Mouse (Mus musculus): ENCODE measurements at regions not wholly inside any gene's neighbourhood (a gene's known extent, or its start where the extent isn't known, plus 50 kb on each side); places are given as distances from the start of the nearest gene placed in this dataset.
"Not testable (repeated sequence)": the region's sequence is repeated elsewhere in the genome, so short reads cannot be mapped to it uniquely, and the experiment has no call there.

GRCm38 (mm10) chr5:134046086-134046485 is 53.4 kb upstream of the Castor2 start:
- Histone ChIP-seq H3K27me3 (replicated peaks; ENCODE audit: control insufficient read depth, insufficient read depth, low read length) (no peaks in the 10 kb centered on the region), H3K27ac (ENCODE audit: low read depth, low read length) (no peak overlapping the region), H3K4me1 (replicated peaks; ENCODE audit: control insufficient read depth, insufficient read depth, low read length) (no peaks in the 10 kb centered on the region), H3K4me3 (ENCODE audit: low read depth, low read length) (no peak overlapping the region), H3K9ac (ENCODE audit: low read depth, low read length) (no peak overlapping the region), H3K36me3 (ENCODE audit: control insufficient read depth, insufficient read depth) (no peaks in the 10 kb centered on the region), H3K9me3 (ENCODE audit: control insufficient read depth) (no peaks in the 10 kb centered on the region), H3K4me2 (replicated peaks; ENCODE audit: low read depth) (no peak overlapping the region)
- TF ChIP-seq CTCF (IDR thresholded peaks at IDR 0.05; ENCODE audit: low read depth), result no peak
- no peak for ATAC-seq
- WGBS, result 84% methylated on average over 6 of the region's 6 CpGs

GRCm38 (mm10) chr5:134042938-134043337 is 56.6 kb upstream of the Castor2 start:
- not testable (repeated sequence) for H3K4me1 ChIP-seq (replicated peaks; ENCODE audit: control insufficient read depth, insufficient read depth, low read length); H3K9ac ChIP-seq (ENCODE audit: low read depth, low read length); H3K4me3 ChIP-seq (ENCODE audit: low read depth, low read length); H3K9me3 ChIP-seq (ENCODE audit: control insufficient read depth); H3K4me2 ChIP-seq (replicated peaks; ENCODE audit: low read depth); H3K27ac ChIP-seq (ENCODE audit: low read depth, low read length); H3K36me3 ChIP-seq (ENCODE audit: control insufficient read depth, insufficient read depth); H3K27me3 ChIP-seq (replicated peaks; ENCODE audit: control insufficient read depth, insufficient read depth, low read length); ATAC-seq
- 75% methylated on average over 1 of the region's 2 CpGs for WGBS

DNA sequence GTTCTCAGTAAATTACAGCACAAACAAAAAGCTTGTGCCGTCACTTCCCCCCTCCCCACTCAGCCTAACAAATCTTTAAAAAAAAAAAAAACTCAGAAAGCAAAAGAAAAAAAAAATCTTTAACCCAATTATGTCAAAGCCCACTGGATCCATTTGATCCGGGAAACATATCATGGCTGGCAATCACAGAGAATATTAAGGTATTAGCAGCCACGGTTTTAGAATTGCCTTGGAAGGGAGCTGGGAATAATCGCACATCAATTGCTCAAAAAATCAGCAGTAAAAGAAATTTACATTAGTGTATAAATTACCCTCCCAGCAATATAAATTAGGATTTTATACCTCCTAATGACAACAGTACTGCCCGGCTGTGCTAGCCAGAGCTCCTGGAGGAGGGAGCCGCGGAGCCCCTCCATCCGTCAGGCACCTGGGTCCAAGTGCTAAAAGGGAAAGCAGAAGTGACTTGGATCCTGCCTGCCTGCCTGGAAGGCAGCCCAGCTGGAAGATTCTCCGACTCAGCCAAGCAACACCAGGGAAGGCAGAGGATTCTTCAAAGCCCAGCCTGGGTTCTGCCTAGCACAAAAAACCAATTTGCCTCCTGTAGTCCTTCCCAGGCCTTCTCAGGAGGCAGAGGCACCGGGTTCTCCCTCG is 72.1 kb upstream of the Castor2 start:
- WGBS, result 56% methylated on average over 11 of the region's 11 CpGs
- ATAC-seq, result no peak
- no peaks in the 10 kb centered on the region for H3K9me3 ChIP-seq (ENCODE audit: control insufficient read depth)
- H3K4me3 ChIP-seq (ENCODE audit: low read depth, low read length), result no peak overlapping the region
- no peaks in the 10 kb centered on the region for H3K27me3 ChIP-seq (replicated peaks; ENCODE audit: control insufficient read depth, insufficient read depth, low read length)
- TF ChIP-seq CTCF (IDR thresholded peaks at IDR 0.05; ENCODE audit: low read depth), result no peak
- no peak overlapping the region for H3K27ac ChIP-seq (ENCODE audit: low read depth, low read length)
- no peak overlapping the region for H3K9ac ChIP-seq (ENCODE audit: low read depth, low read length)
- H3K4me2 ChIP-seq (replicated peaks; ENCODE audit: low read depth), result no peak overlapping the region
- no peaks in the 10 kb centered on the region for H3K36me3 ChIP-seq (ENCODE audit: control insufficient read depth, insufficient read depth)
- no peaks in the 10 kb centered on the region for H3K4me1 ChIP-seq (replicated peaks; ENCODE audit: control insufficient read depth, insufficient read depth, low read length)

- Histone ChIP-seq H3K4me1 (replicated peaks; ENCODE audit: control insufficient read depth, insufficient read depth, low read length) (no peaks in the 10 kb centered on the region), H3K9me3 (ENCODE audit: control insufficient read depth) (no peaks in the 10 kb centered on the region), H3K9ac (ENCODE audit: low read depth, low read length) (no peak overlapping the region), H3K27me3 (replicated peaks; ENCODE audit: control insufficient read depth, insufficient read depth, low read length) (no peaks in the 10 kb centered on the region), H3K4me3 (ENCODE audit: low read depth, low read length) (no peak overlapping the region), H3K27ac (ENCODE audit: low read depth, low read length) (no peak overlapping the region), H3K4me2 (replicated peaks; ENCODE audit: low read depth) (no peak overlapping the region), H3K36me3 (ENCODE audit: control insufficient read depth, insufficient read depth) (no peaks in the 10 kb centered on the region)
- 88% methylated on average over 13 of the region's 13 CpGs for WGBS
- no peak for TF ChIP-seq CTCF (IDR thresholded peaks at IDR 0.05; ENCODE audit: low read depth)
- no peak for ATAC-seq
These were observed 79.7 kb upstream of the Castor2 start for GRCm38 (mm10) chr5:134019651-134020432.

DNA sequence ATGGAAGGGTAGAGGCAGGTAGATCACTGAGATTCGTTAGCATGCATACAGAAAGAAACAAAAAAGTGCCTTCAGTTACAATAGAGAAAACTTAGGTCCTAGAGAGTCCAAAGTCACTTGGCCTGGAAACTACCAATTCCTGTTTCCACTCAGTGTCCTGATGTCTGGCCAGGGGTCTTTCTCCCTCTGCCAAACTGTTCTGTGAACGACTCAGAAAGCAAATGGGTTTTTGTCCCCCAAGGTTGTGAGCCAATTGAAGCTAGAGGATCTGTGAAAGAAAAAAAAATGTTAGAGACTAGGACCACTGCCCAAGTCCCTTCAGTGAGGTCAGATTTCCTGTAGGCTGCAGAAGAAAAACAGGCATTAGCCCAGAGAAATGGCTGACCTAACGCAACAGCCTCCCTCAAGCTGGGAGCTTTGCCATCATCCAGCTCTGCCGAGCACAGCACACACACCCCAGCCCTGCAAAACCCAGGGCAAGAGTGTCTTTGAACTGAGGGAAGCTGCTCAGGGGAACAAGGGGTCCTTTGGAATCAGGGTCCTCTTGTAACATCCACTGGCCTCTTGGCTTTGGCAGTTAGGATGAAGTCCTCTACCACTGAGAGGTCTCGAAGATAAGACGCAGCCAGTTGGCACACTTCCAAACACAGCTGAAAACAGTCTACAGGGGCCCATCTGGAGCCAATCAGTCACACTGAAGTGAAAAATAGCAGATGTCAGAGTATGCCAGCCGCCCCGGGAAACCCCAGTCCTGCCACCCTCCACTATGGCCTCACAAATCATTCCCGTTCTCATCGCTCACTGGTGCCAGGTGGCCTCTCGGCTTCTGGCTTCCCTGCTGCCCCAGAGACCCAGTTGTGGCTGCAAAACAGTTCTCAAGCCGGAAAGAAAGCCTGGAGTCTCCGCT is 85.0 kb upstream of the Castor2 start:
- H3K36me3 ChIP-seq (ENCODE audit: control insufficient read depth, insufficient read depth), result no peaks in the 10 kb centered on the region
- H3K27ac ChIP-seq (ENCODE audit: low read depth, low read length), result no peak overlapping the region
- no peak for TF ChIP-seq CTCF (IDR thresholded peaks at IDR 0.05; ENCODE audit: low read depth)
- no peak overlapping the region for H3K4me3 ChIP-seq (ENCODE audit: low read depth, low read length)
- H3K4me2 ChIP-seq (replicated peaks; ENCODE audit: low read depth), result no peak overlapping the region
- H3K9me3 ChIP-seq (ENCODE audit: control insufficient read depth), result no peaks in the 10 kb centered on the region
- no peaks in the 10 kb centered on the region for H3K4me1 ChIP-seq (replicated peaks; ENCODE audit: control insufficient read depth, insufficient read depth, low read length)
- H3K27me3 ChIP-seq (replicated peaks; ENCODE audit: control insufficient read depth, insufficient read depth, low read length), result no peaks in the 10 kb centered on the region
- 40% methylated on average over 13 of the region's 13 CpGs for WGBS
- ATAC-seq, result 0 out of 2 replicates have a peak, but pooled peaks have one; percentile 19
- no peak overlapping the region for H3K9ac ChIP-seq (ENCODE audit: low read depth, low read length)

GRCm38 (mm10) chr5:134013206-134013605 is 86.3 kb upstream of the Castor2 start:
- WGBS, result 83% methylated on average over 8 of the region's 8 CpGs

More at GRCm38 (mm10) chr5:134013206-134013605, 86.3 kb upstream of the Castor2 start:
- Histone ChIP-seq H3K27me3 (replicated peaks; ENCODE audit: control insufficient read depth, insufficient read depth, low read length) (no peaks in the 10 kb centered on the region), H3K4me2 (replicated peaks; ENCODE audit: low read depth) (no peak overlapping the region), H3K4me3 (ENCODE audit: low read depth, low read length) (no peak overlapping the region), H3K36me3 (ENCODE audit: control insufficient read depth, insufficient read depth) (no peaks in the 10 kb centered on the region), H3K9me3 (ENCODE audit: control insufficient read depth) (no peaks in the 10 kb centered on the region), H3K27ac (ENCODE audit: low read depth, low read length) (no peak overlapping the region), H3K9ac (ENCODE audit: low read depth, low read length) (no peak overlapping the region), H3K4me1 (replicated peaks; ENCODE audit: control insufficient read depth, insufficient read depth, low read length) (no peaks in the 10 kb centered on the region)
- no peak for ATAC-seq
- TF ChIP-seq CTCF (IDR thresholded peaks at IDR 0.05; ENCODE audit: low read depth), result peak; percentile 34; the same call in 1 of the 2 replicates
